Mouse (Mus musculus): ENCODE measurements around the gene Zdhhc13.

GRCm38 (mm10) chr7:48790117-48790516 is 1.3 kb downstream of the Zdhhc13 start:
- TF ChIP-seq POLR2A (IDR thresholded peaks at IDR 0.05; ENCODE audit: extremely low read depth, insufficient read depth, low read length): no peak
- no peak for TF ChIP-seq CTCF (IDR thresholded peaks at IDR 0.05; ENCODE audit: extremely low read depth, insufficient read depth, low read length)
